Mouse (Mus musculus): ENCODE results near the gene Sox14.

Gene Sox14

GRCm38 (mm10) chr9:99875618-99876372 lies at the start of gene Sox14:
Gene Sox14, minus strand, starts transcription at chr9:99876170.
- DNase-seq: peak; percentile 23 to 57

- no peak for DNase-seq
Measured at GRCm38 (mm10) chr9:99879311-99879710, 3.3 kb upstream of the Sox14 start.

- no peak for DNase-seq
Measured at GRCm38 (mm10) chr9:99878588-99878987, 2.6 kb upstream of the Sox14 start.

GRCm38 (mm10) chr9:99877056-99877546 lies 1.1 kb upstream of the Sox14 start:
- no peak for DNase-seq

GRCm38 (mm10) chr9:99876373-99877055 lies 544 bp upstream of the Sox14 start:
- DNase-seq: no peak

GRCm38 (mm10) chr9:99874735-99875617 lies 994 bp downstream of the Sox14 start:
- no peak for DNase-seq

- no peak for DNase-seq
Measured at GRCm38 (mm10) chr9:99873721-99874120, 2.2 kb downstream of the Sox14 start.

- DNase-seq: no peak
Measured at GRCm38 (mm10) chr9:99873116-99873620, 2.8 kb downstream of the Sox14 start.

- no peak for DNase-seq
Measured at GRCm38 (mm10) chr9:99872204-99873115, 3.5 kb downstream of the Sox14 start.

- DNase-seq: no peak
Measured at GRCm38 (mm10) chr9:99871556-99872203, 4.3 kb downstream of the Sox14 start.

- DNase-seq: no peak
Measured at GRCm38 (mm10) chr9:99870780-99871555, 5.0 kb downstream of the Sox14 start.

- no peak for DNase-seq
Measured at GRCm38 (mm10) chr9:99869936-99870779, 5.8 kb downstream of the Sox14 start.

GRCm38 (mm10) chr9:99869275-99869674 lies 6.7 kb downstream of the Sox14 start:
- DNase-seq: no peak

GRCm38 (mm10) chr9:99868606-99869005 lies 7.4 kb downstream of the Sox14 start:
- DNase-seq: no peak

GRCm38 (mm10) chr9:99868054-99868453 lies 7.9 kb downstream of the Sox14 start:
- DNase-seq: no peak

- no peak for DNase-seq
Measured at GRCm38 (mm10) chr9:99862936-99863335, 13.0 kb downstream of the Sox14 start.

- no peak for DNase-seq
Measured at GRCm38 (mm10) chr9:99854486-99854885, 21.5 kb downstream of the Sox14 start.

- no peak for DNase-seq
Measured at GRCm38 (mm10) chr9:99853356-99853755, 22.6 kb downstream of the Sox14 start.

GRCm38 (mm10) chr9:99850354-99850753 lies 25.6 kb downstream of the Sox14 start:
- no peak for DNase-seq

All from lung, postnatal 4 days (tissue).